Mouse (Mus musculus): ENCODE results near the gene Epor.

DNA sequence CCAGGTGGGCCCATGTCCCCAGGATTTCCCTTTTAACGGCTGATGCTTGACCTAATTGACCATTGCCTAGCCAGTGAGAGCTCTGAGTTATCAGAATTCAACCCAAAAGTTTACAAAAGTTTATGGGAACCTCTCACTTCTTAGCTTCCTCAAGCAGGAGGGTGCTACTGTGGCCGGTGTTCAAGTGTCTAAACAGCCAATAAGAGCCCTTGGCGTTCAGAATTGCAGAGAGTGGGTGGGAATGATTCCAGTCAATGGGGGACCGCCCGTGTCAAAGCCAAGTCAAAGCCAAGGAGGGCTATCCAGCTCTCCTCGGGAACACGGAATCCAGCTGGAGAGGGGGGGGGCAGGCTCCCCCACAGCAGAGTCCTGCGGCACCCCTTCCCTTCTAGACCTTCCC lies 15.2 kb downstream of the Epor start:
- TF ChIP-seq CTCF (IDR thresholded peaks at IDR 0.05; ENCODE audit: borderline replicate concordance, insufficient read depth, low read depth, low read length) (no peak), POLR2A (IDR thresholded peaks at IDR 0.05; ENCODE audit: borderline replicate concordance, insufficient read depth, low read length) (no peak)
